Mouse (Mus musculus) heart, adult 2 months (tissue): ENCODE results near the gene Fem1a.

Experiments
- CTCF ChIP-seq: fragments of 200-600 bp; IDR thresholded peaks from 2 replicates; pipeline ENCODE4 v1.8.1; 2022; ENCODE audit warnings: antibody characterized with exemption, mild to moderate bottlenecking, moderate library complexity
- EP300 ChIP-seq: fragments of 200-500 bp; IDR thresholded peaks from 2 replicates; pipeline ENCODE4 v1.6.1; 2011; ENCODE audit warnings: low read depth, low read length, control low read depth; ENCODE audit not compliant: insufficient read depth
- POLR2A ChIP-seq: fragments of 200-500 bp; IDR thresholded peaks from 2 replicates; pipeline ENCODE4 v1.6.1; 2011; ENCODE audit warnings: mild to moderate bottlenecking, low read depth, low read length, control low read depth; ENCODE audit not compliant: insufficient read depth

DNA sequence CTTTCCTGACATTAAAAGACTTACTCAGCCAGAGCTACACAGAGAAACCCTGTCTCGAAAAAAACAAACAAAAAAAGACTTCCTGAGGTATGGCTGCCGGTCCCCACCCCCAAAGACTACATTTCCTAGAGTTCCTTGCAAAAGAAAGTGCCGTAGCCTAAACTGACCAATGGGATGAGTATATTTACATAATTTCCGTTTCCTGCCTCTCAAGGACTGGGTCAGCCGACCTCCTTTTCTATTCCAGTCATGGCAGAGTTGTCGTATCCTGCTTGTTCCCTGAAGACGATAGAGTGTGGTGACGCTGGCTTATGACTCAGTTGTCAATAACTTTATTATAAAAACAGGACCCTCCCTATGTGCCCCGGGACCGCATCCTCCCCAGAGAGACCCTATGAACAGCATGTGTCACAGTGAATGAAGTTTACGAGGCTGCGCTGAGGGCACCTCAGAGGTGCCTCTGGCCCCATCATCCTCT is 12.6 kb downstream of the Fem1a start:
- TF ChIP-seq CTCF (no peak), POLR2A (peak; percentile 94), EP300 (0 out of 2 replicates have a peak, but pooled peaks have one; percentile 62)
